Mouse (Mus musculus) intestine, embryonic 16.5 days (tissue): Measurements from ENCODE around the gene Runx1. TPM values are rescaled to one million over a fixed set of nuclear protein-coding genes. Genes with fewer than 3 reads are reported as not detected.

Experiments
- ATAC-seq: fragments of 200-750 bp; cut with Nextera tagmentation; 2 replicates; pipeline ENCODE4 v1.8.0; 2017; ENCODE audit warnings: moderate TSS enrichment, moderate library complexity
- H3K27ac ChIP-seq: fragments of 300-500 bp; sonication (generic); 2 replicates; pipeline ENCODE4 v1.5.1; 2014; ENCODE audit warnings: mild to moderate bottlenecking, low read length
- H3K27me3 ChIP-seq: fragments of 300-500 bp; sonication (generic); replicated peaks from 2 replicates; pipeline ENCODE4 v1.6.1; 2014; ENCODE audit warnings: low read length, control low read depth, mixed read lengths; ENCODE audit not compliant: control insufficient read depth, insufficient read depth
- H3K36me3 ChIP-seq: fragments of 300-500 bp; sonication (generic); 2 replicates; pipeline ENCODE4 v1.6.1; 2014; ENCODE audit warnings: low read length, control low read depth; ENCODE audit not compliant: control insufficient read depth, insufficient read depth
- H3K4me1 ChIP-seq: fragments of 300-500 bp; sonication (generic); 2 replicates; pipeline ENCODE4 v1.6.1; 2014; ENCODE audit warnings: low read length, control low read depth, mixed read lengths; ENCODE audit not compliant: control insufficient read depth, insufficient read depth
- H3K4me2 ChIP-seq: fragments of 300-500 bp; sonication (generic); 2 replicates; pipeline ENCODE4 v1.6.1; 2014; ENCODE audit warnings: low read depth, low read length, control low read depth
- H3K4me3 ChIP-seq: fragments of 300-500 bp; sonication (generic); 2 replicates; pipeline ENCODE4 v1.5.1; 2014; ENCODE audit warnings: mild to moderate bottlenecking, low read length
- H3K9ac ChIP-seq: fragments of 300-500 bp; sonication (generic); 2 replicates; pipeline ENCODE4 v1.6.1; 2014; ENCODE audit warnings: low read depth, low read length
- H3K9me3 ChIP-seq: fragments of 300-500 bp; sonication (generic); 2 replicates; pipeline ENCODE4 v1.6.1; 2016; ENCODE audit warnings: low read length, control low read depth; ENCODE audit not compliant: control insufficient read depth
- WGBS: fragments of 180-500 bp; shearing (Covaris S2); extraction: QIAGEN DNeasy Blood & Tissue Kit; methylation state at CpG from one replicate; pipeline ENCODE4 v1.1.7; 2014; 5-methylcytosine and 5-hydroxymethylcytosine counted together
- polyA plus RNA-seq: library from polyadenylated mRNA; unstranded; fragments of >200 nt; fragmentation: Nextera tagmentation; extraction: Ambion mirVana; gene quantifications from 2 replicates; pipeline ENCODE4 v1.2.1, GENCODE M21; 2015

Runx1 gene
- polyA plus RNA-seq, 1 experiment from 2014 or later: 2.3 TPM

GRCm38 (mm10) chr16:92767423-92767822 lies 58.5 kb downstream of the Runx1 start:
- Histone ChIP-seq H3K9ac (no peak overlapping the region), H3K4me2 (no peak overlapping the region), H3K27ac (no peak overlapping the region), H3K4me1 (no peaks in the 10 kb centered on the region; the same call in 1 of the 2 replicates), H3K36me3 (no peaks in the 10 kb centered on the region), H3K27me3 (no peaks in the 10 kb centered on the region), H3K9me3 (no peaks in the 10 kb centered on the region), H3K4me3 (no peak overlapping the region)
- no peak for ATAC-seq
- 91% methylated on average over 7 of the region's 7 CpGs for WGBS

DNA sequence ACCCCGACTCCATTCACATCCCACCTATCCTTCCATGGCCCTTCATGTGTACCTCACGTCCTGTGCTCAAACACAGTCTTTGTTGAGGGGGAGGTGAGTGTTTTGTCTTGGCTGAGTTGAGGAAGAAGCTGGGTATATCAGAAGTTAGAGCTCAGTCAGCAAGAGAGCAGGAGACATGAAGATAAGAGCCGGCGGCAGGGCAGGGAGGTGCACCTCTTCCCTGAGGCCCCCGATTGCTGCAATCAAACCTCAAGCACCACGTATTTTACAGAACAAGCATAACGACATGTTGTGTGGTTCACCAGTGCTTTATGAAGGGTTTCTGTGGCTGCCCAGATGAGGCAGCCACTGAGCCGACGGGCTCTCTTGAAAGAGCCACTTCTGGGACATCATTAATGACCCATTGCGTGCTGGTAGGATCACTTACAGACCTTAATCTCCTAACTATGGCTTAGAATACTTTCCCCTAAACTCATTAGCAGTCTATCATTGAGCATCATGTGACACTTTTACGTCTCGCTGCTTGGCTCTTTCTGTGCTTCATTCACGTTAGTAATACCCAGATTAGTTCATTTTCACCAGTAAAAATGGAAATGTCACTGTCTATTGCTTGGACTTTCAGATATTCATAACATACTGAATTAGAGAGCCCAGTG lies 61.1 kb downstream of the Runx1 start:
- Histone ChIP-seq H3K27ac (no peak overlapping the region), H3K27me3 (no peaks in the 10 kb centered on the region), H3K4me2 (no peak overlapping the region), H3K9ac (no peak overlapping the region), H3K4me1 (peaks cover 4% of the 10 kb centered on the region; the same call in 1 of the 2 replicates), H3K9me3 (no peaks in the 10 kb centered on the region), H3K4me3 (no peak overlapping the region), H3K36me3 (no peaks in the 10 kb centered on the region)
- WGBS: 79% methylated on average over 13 of the region's 13 CpGs
- ATAC-seq: 0 out of 2 replicates have a peak, but pooled peaks have one; percentile 48

DNA sequence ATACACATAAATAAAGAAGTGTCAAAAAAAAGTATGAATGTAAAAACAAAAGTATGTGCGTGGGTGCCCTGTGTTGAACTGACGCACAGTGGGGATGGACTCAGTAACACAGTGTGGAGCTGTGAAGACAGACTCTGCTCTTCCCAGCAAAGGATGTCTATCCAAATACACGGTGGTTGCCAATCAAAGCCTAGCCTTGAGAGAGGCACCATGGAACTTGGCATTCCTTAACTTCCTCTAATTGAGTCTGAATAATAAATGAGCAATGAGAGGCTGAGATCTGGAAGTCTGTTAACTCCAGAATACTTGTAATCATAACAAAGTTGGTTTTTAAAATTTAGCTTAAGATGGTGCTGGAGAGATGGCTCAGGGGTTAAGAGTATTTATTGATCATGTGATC lies 62.3 kb downstream of the Runx1 start:
- no peak overlapping the region for H3K9ac ChIP-seq
- no peak for ATAC-seq
- H3K4me2 ChIP-seq: no peak overlapping the region
- no peaks in the 10 kb centered on the region for H3K27me3 ChIP-seq
- H3K4me3 ChIP-seq: no peak overlapping the region
- H3K36me3 ChIP-seq: no peaks in the 10 kb centered on the region
- 90% methylated on average over 3 of the region's 3 CpGs for WGBS
- H3K9me3 ChIP-seq: no peaks in the 10 kb centered on the region
- H3K27ac ChIP-seq: no peak overlapping the region
- peaks cover 4% of the 10 kb centered on the region; the same call in 1 of the 2 replicates for H3K4me1 ChIP-seq

DNA sequence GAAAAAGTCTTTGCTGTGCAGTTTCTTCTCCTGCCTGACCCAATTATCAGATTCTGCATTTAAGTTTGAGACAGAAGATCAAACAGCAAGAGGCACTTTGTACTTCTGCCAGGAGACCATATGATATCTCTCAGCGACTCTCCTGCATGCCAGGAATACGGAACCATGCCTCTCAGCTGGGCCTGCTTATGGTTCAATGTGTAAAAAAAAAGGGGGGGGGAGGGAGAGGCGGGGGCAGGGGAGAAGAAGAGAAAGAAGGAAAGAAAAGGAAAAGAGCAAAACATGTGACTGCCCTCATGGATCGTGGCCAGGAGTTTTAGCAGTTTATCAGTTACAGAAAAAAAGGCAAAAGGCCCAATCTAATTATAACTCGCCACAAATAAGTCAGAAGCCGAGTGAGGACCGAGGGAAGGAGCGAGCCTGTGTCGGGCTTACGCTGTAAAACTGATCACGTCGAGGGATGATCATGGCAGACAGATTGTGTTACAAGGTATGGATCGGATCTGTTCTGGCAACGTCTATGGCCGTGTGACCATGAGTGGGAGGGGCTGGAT lies 63.9 kb downstream of the Runx1 start:
- ATAC-seq: no peak
- Histone ChIP-seq H3K36me3 (no peaks in the 10 kb centered on the region), H3K4me1 (peaks cover 4% of the 10 kb centered on the region; the same call in 1 of the 2 replicates), H3K4me2 (no peak overlapping the region), H3K27ac (no peak overlapping the region), H3K27me3 (no peaks in the 10 kb centered on the region), H3K4me3 (no peak overlapping the region), H3K9me3 (no peaks in the 10 kb centered on the region), H3K9ac (no peak overlapping the region)
- WGBS: 60% methylated on average over 15 of the region's 15 CpGs

GRCm38 (mm10) chr16:92760091-92760490 lies 65.9 kb downstream of the Runx1 start:
- H3K4me1 ChIP-seq: peaks cover 4% of the 10 kb centered on the region; the same call in 1 of the 2 replicates
- no peak overlapping the region for H3K4me3 ChIP-seq
- WGBS: 84% methylated on average over 3 of the region's 3 CpGs
- no peak overlapping the region for H3K27ac ChIP-seq
- no peaks in the 10 kb centered on the region for H3K27me3 ChIP-seq
- H3K4me2 ChIP-seq: no peak overlapping the region
- H3K36me3 ChIP-seq: no peaks in the 10 kb centered on the region
- no peaks in the 10 kb centered on the region for H3K9me3 ChIP-seq
- H3K9ac ChIP-seq: no peak overlapping the region
- ATAC-seq: no peak

DNA sequence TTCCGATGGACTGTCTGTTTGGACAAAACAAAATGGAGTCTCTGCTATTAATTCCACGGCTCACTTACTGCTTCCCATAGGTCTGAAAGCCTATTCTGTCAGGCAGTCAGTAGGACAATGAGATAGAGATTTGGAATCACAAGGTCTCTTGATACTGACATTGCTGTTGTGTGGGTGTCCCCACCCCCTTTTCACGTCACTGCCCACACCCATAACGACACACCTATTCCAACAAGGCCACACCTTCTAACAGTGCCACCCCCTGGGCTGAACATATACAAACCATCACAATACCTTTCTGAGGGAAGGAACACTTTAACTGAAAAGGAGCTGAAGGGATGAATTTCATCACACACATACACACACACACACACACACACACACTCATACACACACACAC lies 68.4 kb downstream of the Runx1 start:
- no peak for ATAC-seq
- H3K27me3 ChIP-seq: no peaks in the 10 kb centered on the region
- H3K27ac ChIP-seq: no peak overlapping the region
- H3K36me3 ChIP-seq: no peaks in the 10 kb centered on the region
- no peak overlapping the region for H3K4me3 ChIP-seq
- 76% methylated on average over 4 of the region's 4 CpGs for WGBS
- no peak overlapping the region for H3K9ac ChIP-seq
- H3K4me1 ChIP-seq: peaks cover 4% of the 10 kb centered on the region; the same call in 1 of the 2 replicates
- H3K9me3 ChIP-seq: no peaks in the 10 kb centered on the region
- H3K4me2 ChIP-seq: no peak overlapping the region

GRCm38 (mm10) chr16:92753944-92754343 lies 72.0 kb downstream of the Runx1 start:
- no peaks in the 10 kb centered on the region for H3K27me3 ChIP-seq
- H3K9me3 ChIP-seq: no peaks in the 10 kb centered on the region
- H3K4me3 ChIP-seq: no peak overlapping the region
- no peaks in the 10 kb centered on the region for H3K4me1 ChIP-seq
- no peak overlapping the region for H3K9ac ChIP-seq
- no peaks in the 10 kb centered on the region for H3K36me3 ChIP-seq
- ATAC-seq: no peak
- H3K27ac ChIP-seq: no peak overlapping the region
- WGBS: 92% methylated on average over 3 of the region's 3 CpGs
- H3K4me2 ChIP-seq: no peak overlapping the region

- Histone ChIP-seq H3K27ac (no peak overlapping the region), H3K4me2 (no peak overlapping the region), H3K27me3 (no peaks in the 10 kb centered on the region), H3K4me3 (no peak overlapping the region), H3K9me3 (no peaks in the 10 kb centered on the region), H3K9ac (no peak overlapping the region), H3K36me3 (no peaks in the 10 kb centered on the region), H3K4me1 (no peaks in the 10 kb centered on the region)
- no peak for ATAC-seq
- WGBS: 80% methylated on average over 8 of the region's 8 CpGs
Observed at GRCm38 (mm10) chr16:92753139-92753538, 72.8 kb downstream of the Runx1 start.

DNA sequence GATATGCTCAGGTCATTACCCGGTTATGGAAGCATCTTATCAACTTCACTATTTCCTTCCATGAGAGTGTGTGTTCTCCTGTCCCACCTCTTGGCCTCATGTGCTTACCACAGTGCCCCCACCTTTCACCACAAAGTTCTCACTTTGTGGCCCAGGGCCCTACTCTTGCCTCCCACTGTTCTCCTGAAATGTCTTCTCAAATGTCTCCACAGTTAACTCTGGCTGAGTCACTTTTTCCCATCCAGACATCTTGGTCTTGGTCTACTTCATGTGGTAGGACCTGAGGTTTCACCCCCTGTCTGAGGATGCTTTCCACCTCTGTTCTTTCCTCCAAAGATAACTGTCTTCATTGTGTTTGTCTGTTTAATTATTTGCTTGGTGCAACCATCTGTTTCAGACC lies 77.7 kb downstream of the Runx1 start:
- no peaks in the 10 kb centered on the region for H3K36me3 ChIP-seq
- H3K4me1 ChIP-seq: no peaks in the 10 kb centered on the region
- H3K4me2 ChIP-seq: no peak overlapping the region
- ATAC-seq: no peak
- no peak overlapping the region for H3K9ac ChIP-seq
- no peak overlapping the region for H3K27ac ChIP-seq
- WGBS: 78% methylated on average over 1 of the region's 1 CpGs
- no peaks in the 10 kb centered on the region for H3K27me3 ChIP-seq
- H3K9me3 ChIP-seq: no peaks in the 10 kb centered on the region
- no peak overlapping the region for H3K4me3 ChIP-seq
